Mouse (Mus musculus) olfactory bulb, adult 2 months (tissue): ENCODE measurements around the gene Rreb1.

Source experiments
- CTCF ChIP-seq: fragments of 200-500 bp; IDR thresholded peaks from 2 replicates; pipeline ENCODE4 v1.5.1; 2012; ENCODE audit warnings: low read depth, mild to moderate bottlenecking, low read length, moderate library complexity; ENCODE audit not compliant: insufficient read depth
- POLR2A ChIP-seq: fragments of 200-500 bp; IDR thresholded peaks from 2 replicates; pipeline ENCODE4 v1.6.1; 2012; ENCODE audit warnings: mild to moderate bottlenecking, low read depth, low read length, moderate library complexity; ENCODE audit not compliant: insufficient read depth

DNA sequence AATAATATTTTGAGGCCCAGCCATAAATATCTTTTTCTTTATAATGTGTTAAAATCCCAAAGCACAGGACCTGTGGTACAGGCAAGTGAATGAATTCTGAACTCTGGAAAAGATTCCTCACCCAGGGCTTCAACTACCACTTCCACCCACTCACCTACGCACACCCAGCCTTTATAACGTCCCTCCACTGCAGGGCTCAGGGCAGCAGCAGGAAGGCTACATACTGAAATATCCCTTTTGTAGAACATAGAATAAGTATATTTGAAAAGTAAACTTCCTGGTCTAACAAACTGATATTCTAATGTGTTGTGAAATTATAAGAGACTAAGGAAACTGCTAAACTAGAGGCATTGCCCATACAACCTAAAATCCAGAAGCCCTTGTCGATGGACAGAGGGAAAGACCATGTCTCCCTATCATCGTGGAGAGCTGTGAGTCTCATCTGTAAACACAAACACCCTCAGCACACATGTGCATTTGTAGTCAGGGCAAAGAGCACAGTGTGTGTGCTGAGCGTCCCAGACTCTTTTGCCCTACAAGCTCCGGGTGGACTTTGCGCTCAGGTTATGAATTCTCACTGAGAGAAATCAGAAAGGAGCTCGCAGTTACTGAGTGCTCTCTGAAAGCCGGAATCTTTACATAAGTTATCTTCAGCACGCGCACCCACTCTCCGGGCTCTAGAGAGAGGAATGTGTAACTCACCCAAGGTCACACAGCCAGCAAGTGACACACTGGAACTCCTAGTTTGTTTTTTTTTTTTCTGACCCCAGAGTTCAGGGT lies 46.1 kb upstream of the Rreb1 start:
- no peak for TF ChIP-seq POLR2A
- no peak for TF ChIP-seq CTCF
